Comparison of ENCODE assay signal across 13 mouse cellular contexts in genomic region chr6:143115505-143115904, GRCm38 (mm10). TPM values are rescaled to one million over a fixed set of nuclear protein-coding genes. Genes with fewer than 3 reads are reported as not detected.
DNase-seq lines count a peak whose midpoint lies in the region; ATAC-seq and TF ChIP-seq lines count a peak whose summit lies in the region.
"Had no signal": no experiment of that assay in that cellular context is flagged by ENCODE, and none has a peak within 500 bp of the region (broad histone marks: within the 10 kb centered on the region; RNA-seq: fewer than 3 reads in every experiment).

No protein-coding gene starts in this region.

- no peak for TF ChIP-seq CTCF in spleen, adult 2 months (IDR thresholded peaks at IDR 0.05; ENCODE audit: extremely low read depth, insufficient read depth, insufficient read length, insufficient replicate concordance)
- TF ChIP-seq CTCF in intestine, postnatal 0 days (IDR thresholded peaks at IDR 0.05; ENCODE audit: low read depth) = no peak

- WGBS in spleen, adult 2 months = 39% methylated on average over 5 of the region's 5 CpGs
- WGBS in intestine, postnatal 0 days = 66% methylated on average over 5 of the region's 5 CpGs
- WGBS in stomach, embryonic 16.5 days = 72% methylated on average over 5 of the region's 5 CpGs

- DNase-seq in spleen, adult 2 months (ENCODE audit: low read depth in 1 of 2, low spot score in 2 of 2) = no peak
- DNase-seq in spleen, adult 12 weeks (ENCODE audit: low spot score) = no peak
- peak; percentile 36 for DNase-seq in ZHBTc4 (ENCODE audit: low read depth, low spot score)
- no peak for DNase-seq in adrenal gland, postnatal 4 days (ENCODE audit: low spot score in 2 of 2)
- DNase-seq in gastrocnemius, postnatal 10 days = no peak
- DNase-seq: right cerebral cortex, adult 18-20 months had no signal

- no peak for TF ChIP-seq POLR2A in spleen, adult 2 months (IDR thresholded peaks at IDR 0.05; ENCODE audit: low read depth, low read length)

- H3K36me3 ChIP-seq in spleen, adult 2 months (ENCODE audit: control insufficient read depth, insufficient read depth, low read length) = no peaks in the 10 kb centered on the region
- H3K36me3 ChIP-seq in intestine, postnatal 0 days (ENCODE audit: control insufficient read depth, insufficient read depth) = no peaks in the 10 kb centered on the region
- H3K36me3 ChIP-seq in stomach, embryonic 16.5 days (ENCODE audit: control insufficient read depth, insufficient read depth, low read length) = no peaks in the 10 kb centered on the region
- H3K36me3 ChIP-seq: embryonic facial prominence, embryonic 10.5 days; forebrain, embryonic 15.5 days; lung, embryonic 15.5 days had no signal

- ATAC-seq in intestine, postnatal 0 days = peak; percentile 65
- ATAC-seq in stomach, embryonic 16.5 days (ENCODE audit: insufficient read depth, low FRiP score) = 0 out of 2 replicates have a peak, but pooled peaks have one; percentile 26
- ATAC-seq: forebrain, embryonic 15.5 days had no signal

- peaks cover 3% of the 10 kb centered on the region; the same call in 1 of the 2 replicates for H3K4me1 ChIP-seq in spleen, adult 2 months (ENCODE audit: control insufficient read depth, insufficient read depth, insufficient read length)
- no peaks in the 10 kb centered on the region for H3K4me1 ChIP-seq in intestine, postnatal 0 days (replicated peaks; ENCODE audit: control insufficient read depth, insufficient read depth, low read length)
- no peaks in the 10 kb centered on the region for H3K4me1 ChIP-seq in stomach, embryonic 16.5 days (ENCODE audit: control insufficient read depth, insufficient read depth, low read length)
- H3K4me1 ChIP-seq: forebrain, embryonic 15.5 days; lung, embryonic 15.5 days had no signal

- no peaks in the 10 kb centered on the region for H3K27me3 ChIP-seq in spleen, adult 2 months (ENCODE audit: control insufficient read depth, insufficient read depth, low read length)
- no peaks in the 10 kb centered on the region for H3K27me3 ChIP-seq in intestine, postnatal 0 days (replicated peaks; ENCODE audit: control insufficient read depth, insufficient read depth, low read length)
- no peaks in the 10 kb centered on the region for H3K27me3 ChIP-seq in stomach, embryonic 16.5 days (ENCODE audit: control insufficient read depth, insufficient read depth, low read length)
- H3K27me3 ChIP-seq: forebrain, embryonic 15.5 days; lung, embryonic 15.5 days had no signal

- no peak overlapping the region for H3K4me3 ChIP-seq in spleen, adult 2 months (ENCODE audit: extremely low read depth, insufficient read depth, insufficient read length)
- no peak overlapping the region for H3K4me3 ChIP-seq in intestine, postnatal 0 days (ENCODE audit: low read depth, low read length)
- H3K4me3 ChIP-seq in stomach, embryonic 16.5 days (replicated peaks; ENCODE audit: low read length) = no peak overlapping the region
- H3K4me3 ChIP-seq: embryonic facial prominence, embryonic 10.5 days; forebrain, embryonic 15.5 days; heart, adult 2 months; lung, embryonic 15.5 days; myocyte had no signal

- H3K9me3 ChIP-seq in intestine, postnatal 0 days (ENCODE audit: control insufficient read depth) = no peaks in the 10 kb centered on the region
- no peaks in the 10 kb centered on the region for H3K9me3 ChIP-seq in stomach, embryonic 16.5 days (replicated peaks; ENCODE audit: control insufficient read depth, low read length)
- H3K9me3 ChIP-seq: forebrain, embryonic 15.5 days; lung, embryonic 15.5 days had no signal

- no peak overlapping the region for H3K9ac ChIP-seq in intestine, postnatal 0 days (ENCODE audit: low read depth, low read length)
- no peak overlapping the region for H3K9ac ChIP-seq in stomach, embryonic 16.5 days (ENCODE audit: low read length)
- H3K9ac ChIP-seq: forebrain, embryonic 15.5 days; lung, embryonic 15.5 days had no signal

- no peak overlapping the region for H3K4me2 ChIP-seq in intestine, postnatal 0 days (replicated peaks; ENCODE audit: low read depth)
- H3K4me2 ChIP-seq in stomach, embryonic 16.5 days (ENCODE audit: low read depth, low read length) = no peak overlapping the region
- H3K4me2 ChIP-seq: forebrain, embryonic 15.5 days; lung, embryonic 15.5 days had no signal

- peak overlapping the region; percentile 64 for H3K27ac ChIP-seq in spleen, adult 2 months (ENCODE audit: insufficient read depth, low read length)
- H3K27ac ChIP-seq in intestine, postnatal 0 days (ENCODE audit: low read depth, low read length) = peak overlapping the region; percentile 82
- H3K27ac ChIP-seq in stomach, embryonic 16.5 days (ENCODE audit: low read length) = no peak overlapping the region
- H3K27ac ChIP-seq: embryonic facial prominence, embryonic 10.5 days; forebrain, embryonic 15.5 days; heart, adult 2 months had no signal

RNA-seq across cellular contexts. Expression of gene C2cd5, which starts 15.6 kb away (rescaled TPM):
- 13.7 and 16.0 TPM in 2 replicates for polyA plus RNA-seq in spleen, adult 2 months (2012; rRNA removed)
- polyA plus RNA-seq in intestine, postnatal 0 days (2015; fragmentation: Nextera tagmentation; extraction: Ambion mirVana) = 10.2 and 10.4 TPM in 2 replicates
- polyA plus RNA-seq in stomach, embryonic 16.5 days (2015; fragmentation: Nextera tagmentation; extraction: Ambion mirVana) = 23.5 and 24.1 TPM in 2 replicates
- total RNA-seq in adrenal gland, postnatal 4 days (2021) = 10 to 100 TPM; 33.6 to 37.2 TPM
- total RNA-seq in gastrocnemius, postnatal 10 days (2021) = 10 to 100 TPM; 16.6 to 20.8 TPM

RNA-seq across cellular contexts. Expression of gene Etnk1, which starts 51.5 kb away (rescaled TPM):
- 38.3 and 121 TPM in 2 replicates for polyA plus RNA-seq in spleen, adult 2 months (2012; rRNA removed)
- 14.5 and 16.4 TPM in 2 replicates for polyA plus RNA-seq in intestine, postnatal 0 days (2015; fragmentation: Nextera tagmentation; extraction: Ambion mirVana)
- polyA plus RNA-seq in stomach, embryonic 16.5 days (2015; fragmentation: Nextera tagmentation; extraction: Ambion mirVana) = 16.1 and 16.3 TPM in 2 replicates
- total RNA-seq in adrenal gland, postnatal 4 days (2021) = 100 to 1,000 TPM; 102 to 108 TPM
- 10 to 100 TPM; 16.1 to 20.3 TPM for total RNA-seq in gastrocnemius, postnatal 10 days (2021)
